Mouse (Mus musculus) embryonic facial prominence, embryonic 15.5 days (tissue): ENCODE measurements around the gene Jund. TPM values are rescaled to one million over a fixed set of nuclear protein-coding genes. Genes with fewer than 3 reads are reported as not detected.

Experiments
- ATAC-seq: fragments of 200-750 bp; cut with Nextera tagmentation; 2 replicates; pipeline ENCODE4 v1.8.0; 2017; ENCODE audit warnings: low read depth, moderate TSS enrichment; ENCODE audit not compliant: insufficient number of reproducible peaks, low FRiP score, low TSS enrichment
- H3K27ac ChIP-seq: fragments of 300-500 bp; sonication (generic); replicated peaks from 2 replicates; pipeline ENCODE4 v1.5.1; 2015; ENCODE audit warnings: mild to moderate bottlenecking, inconsistent platforms
- H3K27me3 ChIP-seq: fragments of 300-500 bp; sonication (generic); 2 replicates; pipeline ENCODE4 v1.6.1; 2015; ENCODE audit warnings: inconsistent platforms
- H3K36me3 ChIP-seq: fragments of 300-500 bp; sonication (generic); 2 replicates; pipeline ENCODE4 v1.6.1; 2015; ENCODE audit warnings: mild to moderate bottlenecking, inconsistent platforms
- H3K4me1 ChIP-seq: fragments of 300-500 bp; sonication (generic); 2 replicates; pipeline ENCODE4 v1.6.1; 2015; ENCODE audit warnings: inconsistent platforms
- H3K4me2 ChIP-seq: fragments of 300-500 bp; sonication (generic); replicated peaks from 2 replicates; pipeline ENCODE4 v1.6.1; 2015; ENCODE audit warnings: mild to moderate bottlenecking, inconsistent platforms
- H3K4me3 ChIP-seq: fragments of 300-500 bp; sonication (generic); replicated peaks from 2 replicates; pipeline ENCODE4 v1.5.1; 2015; ENCODE audit warnings: mild to moderate bottlenecking, inconsistent platforms
- H3K9ac ChIP-seq: fragments of 300-500 bp; sonication (generic); 2 replicates; pipeline ENCODE4 v1.6.1; 2015; ENCODE audit warnings: inconsistent platforms
- H3K9me3 ChIP-seq: fragments of 300-500 bp; sonication (generic); replicated peaks from 2 replicates; pipeline ENCODE4 v1.6.1; 2016; ENCODE audit warnings: inconsistent platforms
- WGBS: fragments of 180-500 bp; shearing (Covaris S2); methylation state at CpG from one replicate; pipeline ENCODE4 v1.1.7; 2015; 5-methylcytosine and 5-hydroxymethylcytosine counted together
- polyA plus RNA-seq: library from polyadenylated mRNA; unstranded; fragments of >200 nt; fragmentation: Nextera tagmentation; extraction: Ambion mirVana; gene quantifications from 2 replicates; pipeline ENCODE4 v1.2.1, GENCODE M21; 2015

The Jund gene
- polyA plus RNA-seq, 1 experiment from 2014 or later: 97.7 TPM

- H3K9me3 ChIP-seq: no peaks in the 10 kb centered on the region
- H3K4me1 ChIP-seq: no peaks in the 10 kb centered on the region
- no peak overlapping the region for H3K9ac ChIP-seq
- ATAC-seq: no peak
- H3K27me3 ChIP-seq: no peaks in the 10 kb centered on the region
- no peak overlapping the region for H3K27ac ChIP-seq
- no peaks in the 10 kb centered on the region for H3K36me3 ChIP-seq
- 83% methylated on average over 40 of the region's 40 CpGs for WGBS
- H3K4me3 ChIP-seq: no peak overlapping the region
- no peak overlapping the region for H3K4me2 ChIP-seq
These were observed 18.0 kb downstream of the Jund start for GRCm38 (mm10) chr8:70716521-70717400.

GRCm38 (mm10) chr8:70718297-70718696 is 19.5 kb downstream of the Jund start, which contains the start of gene Gm3336:
TSS of gene Gm3336 (plus strand) at chr8:70718543.
- WGBS: 3% methylated on average over 16 of the region's 19 CpGs
- ATAC-seq: no peak
- Histone ChIP-seq H3K27ac (no peak within 1 kb of the TSS), H3K4me1 (no peaks in the 10 kb centered on the region), H3K4me2 (no peak within 1 kb of the TSS), H3K4me3 (no peak within 1 kb of the TSS), H3K36me3 (no peaks in the 10 kb centered on the region), H3K9me3 (no peaks in the 10 kb centered on the region), H3K9ac (no peak within 1 kb of the TSS), H3K27me3 (no peaks in the 10 kb centered on the region)

- 55% methylated on average over 9 of the region's 9 CpGs for WGBS
- Histone ChIP-seq H3K27me3 (no peaks in the 10 kb centered on the region), H3K36me3 (no peaks in the 10 kb centered on the region), H3K27ac (no peak overlapping the region), H3K9ac (no peak overlapping the region), H3K4me1 (no peaks in the 10 kb centered on the region), H3K4me3 (no peak overlapping the region), H3K4me2 (no peak overlapping the region), H3K9me3 (no peaks in the 10 kb centered on the region)
- ATAC-seq: no peak
These were observed 21.1 kb downstream of the Jund start for GRCm38 (mm10) chr8:70719796-70720270.

- Histone ChIP-seq H3K27me3 (peaks cover 2% of the 10 kb centered on the region; the same call in 1 of the 2 replicates), H3K4me3 (no peak overlapping the region), H3K27ac (no peak overlapping the region), H3K4me2 (no peak overlapping the region), H3K4me1 (no peaks in the 10 kb centered on the region), H3K9ac (no peak overlapping the region), H3K9me3 (no peaks in the 10 kb centered on the region), H3K36me3 (no peaks in the 10 kb centered on the region)
- 1% methylated on average over 3 of the region's 3 CpGs for WGBS
- ATAC-seq: 0 out of 2 replicates have a peak, but pooled peaks have one; percentile 43
These were observed 22.0 kb downstream of the Jund start for GRCm38 (mm10) chr8:70720739-70721138.

GRCm38 (mm10) chr8:70721601-70722000 is 22.9 kb downstream of the Jund start:
- Histone ChIP-seq H3K4me3 (no peak overlapping the region), H3K9me3 (no peaks in the 10 kb centered on the region), H3K9ac (no peak overlapping the region), H3K4me1 (no peaks in the 10 kb centered on the region), H3K36me3 (no peaks in the 10 kb centered on the region), H3K4me2 (no peak overlapping the region), H3K27me3 (peaks cover 10% of the 10 kb centered on the region), H3K27ac (no peak overlapping the region)
- 80% methylated on average over 8 of the region's 8 CpGs for WGBS
- no peak for ATAC-seq

- no peaks in the 10 kb centered on the region for H3K9me3 ChIP-seq
- H3K27ac ChIP-seq: no peak within 1 kb of the TSS
- no peak within 1 kb of the TSS for H3K9ac ChIP-seq
- 58% methylated on average over 7 of the region's 7 CpGs for WGBS
- H3K4me3 ChIP-seq: no peak within 1 kb of the TSS
- no peak for ATAC-seq
- peaks cover 26% of the 10 kb centered on the region for H3K27me3 ChIP-seq
- no peaks in the 10 kb centered on the region for H3K4me1 ChIP-seq
- no peak within 1 kb of the TSS for H3K4me2 ChIP-seq
- H3K36me3 ChIP-seq: no peaks in the 10 kb centered on the region
These were observed 24.9 kb downstream of the Jund start, which contains the start of gene Pde4c for GRCm38 (mm10) chr8:70723486-70724210. TSS of gene Pde4c (plus strand) at chr8:70723720.

GRCm38 (mm10) chr8:70724216-70724615 is 25.5 kb downstream of the Jund start:
- H3K9ac ChIP-seq: no peak overlapping the region
- no peak overlapping the region for H3K4me3 ChIP-seq
- WGBS: 73% methylated on average over 12 of the region's 12 CpGs
- no peaks in the 10 kb centered on the region for H3K4me1 ChIP-seq
- H3K9me3 ChIP-seq: no peaks in the 10 kb centered on the region
- no peak for ATAC-seq
- peaks cover 31% of the 10 kb centered on the region for H3K27me3 ChIP-seq
- H3K4me2 ChIP-seq: no peak overlapping the region
- H3K27ac ChIP-seq: no peak overlapping the region
- no peaks in the 10 kb centered on the region for H3K36me3 ChIP-seq

GRCm38 (mm10) chr8:70725792-70726447 is 27.2 kb downstream of the Jund start:
- H3K27me3 ChIP-seq: peaks cover 47% of the 10 kb centered on the region
- no peaks in the 10 kb centered on the region for H3K36me3 ChIP-seq
- no peak overlapping the region for H3K27ac ChIP-seq
- H3K9me3 ChIP-seq: no peaks in the 10 kb centered on the region
- no peak overlapping the region for H3K9ac ChIP-seq
- no peak for ATAC-seq
- WGBS: 24% methylated on average over 14 of the region's 14 CpGs
- no peak overlapping the region for H3K4me3 ChIP-seq
- no peak overlapping the region for H3K4me2 ChIP-seq
- H3K4me1 ChIP-seq: peaks cover 5% of the 10 kb centered on the region; the same call in 1 of the 2 replicates

GRCm38 (mm10) chr8:70726721-70727120 is 28.0 kb downstream of the Jund start:
- 44% methylated on average over 11 of the region's 11 CpGs for WGBS
- no peak for ATAC-seq
- Histone ChIP-seq H3K4me1 (peaks cover 5% of the 10 kb centered on the region; the same call in 1 of the 2 replicates), H3K9me3 (no peaks in the 10 kb centered on the region), H3K36me3 (no peaks in the 10 kb centered on the region), H3K9ac (no peak overlapping the region), H3K27me3 (peaks cover 52% of the 10 kb centered on the region), H3K4me2 (no peak overlapping the region), H3K27ac (no peak overlapping the region), H3K4me3 (no peak overlapping the region)

- WGBS: 3% methylated on average over 34 of the region's 34 CpGs
- ATAC-seq: no peak
These were observed 31.2 kb downstream of the Jund start for GRCm38 (mm10) chr8:70729808-70730475.

More at GRCm38 (mm10) chr8:70729808-70730475, 31.2 kb downstream of the Jund start:
- H3K27ac ChIP-seq: no peak overlapping the region
- H3K4me3 ChIP-seq: peak overlapping the region; percentile 30
- H3K4me2 ChIP-seq: peak overlapping the region; percentile 49
- H3K36me3 ChIP-seq: no peaks in the 10 kb centered on the region
- no peak overlapping the region for H3K9ac ChIP-seq
- H3K27me3 ChIP-seq: peaks cover 64% of the 10 kb centered on the region
- H3K9me3 ChIP-seq: no peaks in the 10 kb centered on the region
- H3K4me1 ChIP-seq: peaks cover 5% of the 10 kb centered on the region; the same call in 1 of the 2 replicates
